Mouse (Mus musculus): Measurements from ENCODE around the gene Actl10.

DNA sequence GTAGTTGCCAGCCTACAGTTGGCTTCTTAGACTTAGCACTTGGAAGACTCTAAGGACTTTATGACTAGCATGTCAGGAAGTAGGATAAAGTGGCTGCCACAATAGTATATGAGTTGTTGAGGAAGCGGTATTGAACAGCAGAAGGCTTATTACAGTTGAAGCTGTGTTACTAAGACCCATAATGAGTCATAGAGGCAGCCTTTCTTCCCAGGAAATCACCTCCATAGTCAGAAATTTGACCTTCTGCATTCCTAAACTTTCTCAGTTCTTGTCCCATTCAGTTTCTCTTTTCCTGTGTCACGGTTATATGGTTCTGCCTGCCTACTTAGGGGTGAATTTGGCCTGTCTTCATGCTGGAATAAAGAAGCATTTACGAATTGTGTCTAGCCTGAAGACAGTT is 34.6 kb upstream of the Actl10 start:
- TF ChIP-seq CTCF (IDR thresholded peaks at IDR 0.05; ENCODE audit: low read depth) (no peak), EP300 (IDR thresholded peaks at IDR 0.05; ENCODE audit: low read depth) (no peak)
